Mouse (Mus musculus) limb, embryonic 14.5 days (tissue): Measurements from ENCODE around the gene Smad5. TPM values are rescaled to one million over a fixed set of nuclear protein-coding genes. Genes with fewer than 3 reads are reported as not detected.

Source experiments
- ATAC-seq: fragments of 200-750 bp; cut with Nextera tagmentation; 2 replicates; pipeline ENCODE4 v1.8.0; 2017; ENCODE audit warnings: low read depth, moderate number of reproducible peaks, moderate TSS enrichment; ENCODE audit not compliant: low FRiP score
- DNase-seq: peaks from one replicate; pipeline ENCODE4 v3.0.0-alpha.2; 2015; ENCODE audit warnings: low spot score
- H3K27ac ChIP-seq: fragments of 300-500 bp; sonication (generic); replicated peaks from 2 replicates; pipeline ENCODE4 v1.5.1; 2014; ENCODE audit warnings: low read depth, mild to moderate bottlenecking, low read length, moderate library complexity, mixed read lengths
- H3K27me3 ChIP-seq: fragments of 300-500 bp; sonication (generic); 2 replicates; pipeline ENCODE4 v1.6.1; 2014; ENCODE audit warnings: low read length, mixed read lengths; ENCODE audit not compliant: control insufficient read depth, insufficient read depth
- H3K36me3 ChIP-seq: fragments of 300-500 bp; sonication (generic); 2 replicates; pipeline ENCODE4 v1.6.1; 2014; ENCODE audit warnings: mild to moderate bottlenecking, low read length, moderate library complexity, mixed read lengths; ENCODE audit not compliant: control insufficient read depth, insufficient read depth
- H3K4me1 ChIP-seq: fragments of 300-500 bp; sonication (generic); 2 replicates; pipeline ENCODE4 v1.6.1; 2014; ENCODE audit warnings: antibody characterized with exemption, low read length, mixed read lengths; ENCODE audit not compliant: control insufficient read depth, insufficient read depth
- H3K4me2 ChIP-seq: fragments of 300-500 bp; sonication (generic); replicated peaks from 2 replicates; pipeline ENCODE4 v1.6.1; 2014; ENCODE audit warnings: low read depth, mild to moderate bottlenecking, low read length, moderate library complexity; ENCODE audit not compliant: severe bottlenecking
- H3K4me3 ChIP-seq: fragments of 300-500 bp; sonication (generic); replicated peaks from 2 replicates; pipeline ENCODE4 v1.5.1; 2014; ENCODE audit warnings: low read length
- H3K9ac ChIP-seq: fragments of 300-500 bp; sonication (generic); 2 replicates; pipeline ENCODE4 v1.6.1; 2014; ENCODE audit warnings: mild to moderate bottlenecking, low read depth, low read length, moderate library complexity; ENCODE audit not compliant: severe bottlenecking
- H3K9me3 ChIP-seq: fragments of 300-500 bp; sonication (generic); 2 replicates; pipeline ENCODE4 v1.6.1; 2016; ENCODE audit warnings: low read length; ENCODE audit not compliant: control insufficient read depth
- POLR2A ChIP-seq: fragments of 200-500 bp; IDR thresholded peaks from 2 replicates; pipeline ENCODE4 v1.8.0; 2012; ENCODE audit warnings: inconsistent platforms, mild to moderate bottlenecking, moderate library complexity, borderline replicate concordance; ENCODE audit not compliant: insufficient read depth, insufficient read length; ENCODE audit errors: extremely low read depth
- WGBS: fragments of 180-500 bp; shearing (Covaris S2); extraction: QIAGEN DNeasy Blood & Tissue Kit; methylation state at CpG from one replicate; pipeline ENCODE4 v1.1.7; 2014; 5-methylcytosine and 5-hydroxymethylcytosine counted together
- polyA plus RNA-seq, 2 experiments: library from polyadenylated mRNA; depleted of rRNA in 1 of 2; stranded (reverse) in 1 of 2; unstranded in 1 of 2; fragments of >200 nt; fragmentation: Nextera tagmentation in 1 of 2; extraction: Ambion mirVana in 1 of 2; gene quantifications; 2 replicates each; pipeline versions ENCODE4 v1.2.1 to v1.2.3; 2012 to 2014

The Smad5 gene
- polyA plus RNA-seq, 2 experiments: 48.2 to 58.5 TPM

GRCm38 (mm10) chr13:56739556-56739955 is 36.7 kb downstream of the Smad5 start:
- ATAC-seq: no peak
- H3K9me3 ChIP-seq: no peaks in the 10 kb centered on the region
- H3K4me1 ChIP-seq: no peaks in the 10 kb centered on the region
- 97% methylated on average over 5 of the region's 5 CpGs for WGBS
- H3K27ac ChIP-seq: no peak overlapping the region
- TF ChIP-seq POLR2A: no peak
- H3K9ac ChIP-seq: no peak overlapping the region
- H3K36me3 ChIP-seq: peaks cover 63% of the 10 kb centered on the region
- no peak overlapping the region for H3K4me2 ChIP-seq
- no peaks in the 10 kb centered on the region for H3K27me3 ChIP-seq
- no peak for DNase-seq
- H3K4me3 ChIP-seq: no peak overlapping the region

- H3K36me3 ChIP-seq: peaks cover 58% of the 10 kb centered on the region
- no peak overlapping the region for H3K27ac ChIP-seq
- DNase-seq (no peak), ATAC-seq (no peak)
- H3K9me3 ChIP-seq: no peaks in the 10 kb centered on the region
- H3K9ac ChIP-seq: no peak overlapping the region
- H3K4me3 ChIP-seq: no peak overlapping the region
- H3K4me1 ChIP-seq: no peaks in the 10 kb centered on the region
- TF ChIP-seq POLR2A: no peak
- H3K27me3 ChIP-seq: no peaks in the 10 kb centered on the region
- H3K4me2 ChIP-seq: no peak overlapping the region
- 91% methylated on average over 6 of the region's 6 CpGs for WGBS
These were observed 37.7 kb downstream of the Smad5 start for GRCm38 (mm10) chr13:56740496-56740895.

- no peak overlapping the region for H3K4me2 ChIP-seq
- 86% methylated on average over 7 of the region's 7 CpGs for WGBS
- no peak for TF ChIP-seq POLR2A
- no peak overlapping the region for H3K9ac ChIP-seq
- DNase-seq (no peak), ATAC-seq (no peak)
- H3K4me1 ChIP-seq: no peaks in the 10 kb centered on the region
- peaks cover 48% of the 10 kb centered on the region for H3K36me3 ChIP-seq
- H3K27me3 ChIP-seq: no peaks in the 10 kb centered on the region
- no peak overlapping the region for H3K27ac ChIP-seq
- H3K9me3 ChIP-seq: no peaks in the 10 kb centered on the region
- no peak overlapping the region for H3K4me3 ChIP-seq
These were observed 38.9 kb downstream of the Smad5 start for GRCm38 (mm10) chr13:56741691-56742090.

GRCm38 (mm10) chr13:56742325-56742901 is 39.6 kb downstream of the Smad5 start:
- TF ChIP-seq POLR2A: no peak
- H3K9ac ChIP-seq: no peak overlapping the region
- 86% methylated on average over 6 of the region's 6 CpGs for whole genome bisulfite sequencing

GRCm38 (mm10) chr13:56746739-56747532 is 44.1 kb downstream of the Smad5 start:
- TF ChIP-seq POLR2A: no peak
- H3K9ac ChIP-seq: no peak overlapping the region
- WGBS: 75% methylated on average over 10 of the region's 10 CpGs
- peaks cover 12% of the 10 kb centered on the region for H3K27me3 ChIP-seq
- no peak overlapping the region for H3K4me2 ChIP-seq
- no peaks in the 10 kb centered on the region for H3K4me1 ChIP-seq
- no peak overlapping the region for H3K4me3 ChIP-seq
- H3K27ac ChIP-seq: no peak overlapping the region
- peaks cover 7% of the 10 kb centered on the region for H3K36me3 ChIP-seq
- no peak for DNase-seq
- no peak for ATAC-seq
- H3K9me3 ChIP-seq: no peaks in the 10 kb centered on the region

More at GRCm38 (mm10) chr13:56742325-56742901, 39.6 kb downstream of the Smad5 start:
- no peak for DNase-seq
- H3K9me3 ChIP-seq: no peaks in the 10 kb centered on the region
- H3K27me3 ChIP-seq: no peaks in the 10 kb centered on the region
- no peaks in the 10 kb centered on the region for H3K4me1 ChIP-seq
- no peak overlapping the region for H3K4me2 ChIP-seq
- H3K4me3 ChIP-seq: no peak overlapping the region
- H3K36me3 ChIP-seq: peaks cover 41% of the 10 kb centered on the region
- no peak overlapping the region for H3K27ac ChIP-seq
- no peak for ATAC-seq
